Mouse (Mus musculus) spleen, adult 2 months (tissue): ENCODE data around the gene Fev.

Experiments
- CTCF ChIP-seq: fragments of 200-500 bp; IDR thresholded peaks from 2 replicates; pipeline ENCODE4 v1.5.1; 2011; ENCODE audit warnings: mild to moderate bottlenecking, inconsistent platforms; ENCODE audit not compliant: insufficient read depth, insufficient read length, insufficient replicate concordance; ENCODE audit errors: extremely low read depth
- POLR2A ChIP-seq: fragments of 200-500 bp; IDR thresholded peaks from 2 replicates; pipeline ENCODE4 v1.6.1; 2011; ENCODE audit warnings: low read depth, low read length, inconsistent platforms

DNA sequence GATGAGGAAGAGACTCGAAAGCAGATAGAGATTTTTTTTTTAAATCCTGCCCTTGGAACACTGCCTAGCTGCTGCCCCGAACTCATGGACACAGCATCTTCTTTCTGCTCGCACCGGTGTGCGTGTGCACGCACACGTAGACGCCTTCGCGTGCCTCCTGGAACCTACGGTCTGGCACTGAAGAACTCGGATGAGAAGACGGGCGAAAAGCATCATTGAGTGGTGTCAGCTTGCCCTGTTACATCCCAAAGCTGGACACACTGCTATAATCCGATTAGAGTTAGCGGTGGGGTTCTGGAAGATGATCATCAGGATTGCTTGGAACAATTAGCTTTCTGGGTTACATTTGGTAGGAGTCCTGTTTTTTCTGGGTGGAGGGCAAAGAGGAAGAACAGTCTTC lies 26.4 kb downstream of the Fev start:
- TF ChIP-seq CTCF (no peak), POLR2A (no peak)
